Mouse (Mus musculus) CD4-positive, CD25-positive, alpha-beta regulatory T cell, adult 2 months (primary cell): Measurements from ENCODE around the gene Fst.

Source experiments
- DNase-seq: peaks from one replicate; pipeline ENCODE4 v3.0.0-alpha.2; 2012; ENCODE audit warnings: low read depth, low spot score

Fst gene

DNA sequence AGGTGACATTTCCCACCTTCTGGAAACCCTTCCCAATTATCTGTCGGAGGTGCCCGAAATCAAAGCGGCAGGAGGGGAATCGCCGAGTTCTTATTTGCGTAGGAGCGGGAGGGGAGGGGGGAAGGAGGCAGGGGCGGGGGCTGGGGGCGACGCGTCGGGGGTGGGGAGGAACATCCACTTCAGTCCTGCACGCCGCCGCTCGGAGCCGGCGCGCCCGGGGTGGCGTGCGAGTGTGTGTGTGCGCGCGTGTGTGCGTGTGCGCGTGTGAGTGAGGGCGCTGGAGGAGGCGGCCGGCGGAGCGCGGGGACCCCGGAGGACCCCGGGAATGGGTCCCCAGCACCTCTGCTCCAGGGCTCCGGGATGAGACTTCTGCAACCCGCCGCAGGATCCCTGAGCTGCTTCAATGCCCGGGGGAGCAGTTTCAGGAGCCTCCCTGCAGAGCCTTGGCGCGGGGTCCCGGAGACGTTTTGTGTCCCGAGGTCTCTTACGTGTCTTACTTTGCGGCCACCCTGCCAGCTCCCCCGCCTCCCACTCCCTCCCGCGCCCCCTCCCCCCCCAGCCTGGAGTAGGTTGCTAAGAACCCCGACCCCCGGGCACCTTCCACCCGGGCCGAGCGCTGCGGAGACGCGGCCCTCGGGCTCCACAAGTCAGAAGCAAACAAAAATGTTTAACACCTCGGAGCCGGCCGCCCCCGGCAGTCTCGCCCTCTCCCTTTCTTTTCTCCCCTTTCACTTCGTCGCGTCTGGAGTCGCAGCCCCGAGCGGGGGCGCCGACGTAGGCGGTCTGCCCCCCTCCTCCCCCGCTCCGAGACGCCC is at the start of gene Fst:
Gene Fst (minus strand): TSS at position 66 of the 815 bp plus-strand sequence.
- peak; percentile 36 for DNase-seq

DNA sequence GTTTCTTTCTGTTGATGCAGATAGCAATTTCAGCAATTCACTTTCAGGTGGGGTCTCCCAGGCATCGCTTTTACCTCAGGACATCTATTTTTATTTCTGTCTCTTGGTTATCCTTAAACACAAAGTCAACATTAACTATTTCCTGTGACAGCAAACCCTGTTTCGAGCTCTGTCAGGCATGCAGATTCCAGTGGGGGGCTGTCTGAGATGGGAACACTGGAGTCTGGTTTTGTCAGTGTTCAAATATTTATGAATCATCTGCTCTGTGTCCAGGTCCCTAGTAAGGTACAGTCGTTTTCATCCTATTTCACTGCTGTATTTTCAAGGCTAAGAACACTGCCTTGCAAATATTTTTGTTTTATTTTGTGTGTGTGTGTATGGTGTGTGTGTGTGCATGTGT is 35.1 kb upstream of the Fst start:
- no peak for DNase-seq

DNA sequence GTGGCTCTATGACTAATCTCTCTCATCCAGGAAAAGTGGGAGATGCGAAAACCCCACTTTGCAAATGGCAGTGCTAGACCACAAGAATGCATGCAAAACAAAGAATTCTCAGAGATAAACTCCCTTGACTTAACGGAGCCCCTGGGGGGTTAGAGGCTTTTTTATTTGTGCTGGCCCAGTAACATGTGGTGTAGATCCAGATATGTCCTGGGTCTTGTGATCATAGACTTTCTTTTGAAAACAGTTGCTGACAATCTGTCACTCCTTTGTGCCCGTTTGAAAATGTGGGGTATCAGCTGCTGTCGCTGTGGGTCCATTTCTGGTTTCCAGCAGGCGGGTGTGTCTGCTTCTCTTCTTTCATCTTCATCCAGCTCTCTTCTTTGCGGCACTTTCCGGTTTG is 29.4 kb upstream of the Fst start:
- DNase-seq: no peak

DNA sequence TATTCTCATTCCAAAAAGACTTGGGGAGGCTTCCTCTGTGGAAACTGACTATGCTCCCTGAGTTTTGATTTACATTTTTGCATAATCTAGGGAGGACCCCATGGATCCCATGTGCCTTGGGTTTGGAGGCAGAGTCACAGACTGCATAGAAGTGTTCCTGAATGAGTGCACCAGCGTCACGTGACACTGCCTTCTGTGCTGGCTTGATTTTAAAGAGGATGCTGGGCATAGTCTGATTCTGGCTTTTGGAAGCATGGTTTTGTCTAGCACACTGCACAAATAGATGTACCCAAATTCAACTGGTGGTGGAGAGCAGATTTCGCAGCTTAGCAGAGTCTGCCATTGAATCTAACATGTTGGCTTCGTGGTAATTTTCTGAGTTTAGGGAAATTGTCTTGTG is 19.6 kb upstream of the Fst start:
- DNase-seq: no peak

DNA sequence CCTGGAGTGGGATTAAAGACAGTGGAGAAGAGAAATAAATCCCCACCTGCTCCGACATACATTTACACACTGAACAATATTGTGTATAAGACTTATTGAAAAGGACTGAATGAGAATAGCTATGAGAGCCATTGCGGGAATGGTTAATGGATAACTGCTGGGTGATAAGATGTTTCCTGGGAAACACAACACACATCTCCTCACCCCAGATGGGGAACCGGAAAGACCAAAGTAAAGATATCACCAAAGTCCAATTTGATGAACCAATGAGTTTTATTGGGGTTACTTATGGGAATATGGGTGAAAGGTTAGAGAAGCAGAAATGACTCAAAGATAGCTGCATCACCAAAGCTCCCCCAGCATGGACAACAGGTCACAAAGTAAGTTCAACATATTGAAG is 11.2 kb upstream of the Fst start:
- no peak for DNase-seq

DNA sequence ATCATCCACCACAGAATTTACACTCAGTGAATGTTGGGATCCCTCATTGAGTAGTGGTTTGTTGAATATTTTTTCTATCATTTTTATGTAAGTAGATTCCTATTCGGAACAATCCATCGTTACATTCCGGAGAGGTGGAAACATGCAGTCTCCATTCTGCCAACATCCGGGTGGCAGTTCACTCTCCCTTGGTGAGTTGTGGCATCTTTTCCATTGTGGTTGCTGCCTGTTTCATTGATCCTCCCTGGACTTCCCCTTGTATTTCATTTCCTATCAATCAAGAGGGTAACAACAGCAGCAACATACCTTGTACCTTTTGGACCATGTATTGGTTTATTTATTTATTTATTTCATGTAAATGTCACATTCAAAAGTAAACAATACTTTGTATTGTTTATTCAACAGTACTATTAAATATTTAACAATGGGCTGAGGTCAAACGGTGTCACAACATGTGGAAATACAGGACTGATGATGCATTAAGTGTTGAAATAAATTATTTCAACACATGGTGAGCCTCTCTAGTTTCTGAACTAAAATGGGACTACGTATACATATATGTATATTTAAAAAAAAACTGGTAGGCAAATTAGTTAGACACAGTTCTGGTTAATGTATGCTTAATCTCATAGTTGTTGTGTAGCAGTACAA is 7.6 kb upstream of the Fst start:
- no peak for DNase-seq

DNA sequence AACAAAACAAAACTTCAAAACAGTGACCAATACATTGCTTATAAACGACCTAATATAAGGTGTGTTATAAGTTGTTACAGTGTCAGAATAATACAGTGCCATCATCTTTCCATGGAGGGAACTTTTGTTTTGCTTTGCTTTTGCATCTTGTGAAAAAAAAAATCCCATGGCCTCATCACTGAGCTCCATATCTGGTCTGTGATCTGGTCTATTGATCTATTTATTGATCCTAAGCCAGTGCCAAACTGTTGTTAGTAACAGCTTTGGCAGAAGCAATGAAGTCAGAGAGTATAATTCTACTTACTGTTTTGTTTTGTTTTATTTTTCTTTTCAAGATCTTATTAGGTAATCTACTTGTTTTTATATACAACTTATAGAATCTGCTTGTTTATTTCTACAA is 6.6 kb upstream of the Fst start:
- no peak for DNase-seq

DNA sequence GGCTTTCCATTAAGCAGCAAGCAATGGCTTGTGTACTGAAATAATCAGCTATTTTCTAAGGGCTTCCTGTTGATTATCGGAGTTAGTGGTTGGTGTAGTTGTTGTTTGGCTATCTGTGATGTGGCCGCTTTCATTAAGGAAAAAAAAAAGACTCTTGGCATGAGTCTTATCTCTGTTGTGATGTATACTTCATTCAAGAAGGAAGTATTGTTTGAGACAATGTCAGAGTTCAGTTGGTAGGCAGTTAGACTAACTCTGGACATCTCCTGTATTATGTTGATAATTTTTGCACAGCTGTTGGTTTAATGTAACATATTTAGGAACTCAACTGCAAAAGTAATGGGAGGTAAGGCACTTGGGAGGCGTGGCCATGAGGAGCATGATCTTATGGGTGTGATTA is 6.1 kb upstream of the Fst start:
- no peak for DNase-seq

DNA sequence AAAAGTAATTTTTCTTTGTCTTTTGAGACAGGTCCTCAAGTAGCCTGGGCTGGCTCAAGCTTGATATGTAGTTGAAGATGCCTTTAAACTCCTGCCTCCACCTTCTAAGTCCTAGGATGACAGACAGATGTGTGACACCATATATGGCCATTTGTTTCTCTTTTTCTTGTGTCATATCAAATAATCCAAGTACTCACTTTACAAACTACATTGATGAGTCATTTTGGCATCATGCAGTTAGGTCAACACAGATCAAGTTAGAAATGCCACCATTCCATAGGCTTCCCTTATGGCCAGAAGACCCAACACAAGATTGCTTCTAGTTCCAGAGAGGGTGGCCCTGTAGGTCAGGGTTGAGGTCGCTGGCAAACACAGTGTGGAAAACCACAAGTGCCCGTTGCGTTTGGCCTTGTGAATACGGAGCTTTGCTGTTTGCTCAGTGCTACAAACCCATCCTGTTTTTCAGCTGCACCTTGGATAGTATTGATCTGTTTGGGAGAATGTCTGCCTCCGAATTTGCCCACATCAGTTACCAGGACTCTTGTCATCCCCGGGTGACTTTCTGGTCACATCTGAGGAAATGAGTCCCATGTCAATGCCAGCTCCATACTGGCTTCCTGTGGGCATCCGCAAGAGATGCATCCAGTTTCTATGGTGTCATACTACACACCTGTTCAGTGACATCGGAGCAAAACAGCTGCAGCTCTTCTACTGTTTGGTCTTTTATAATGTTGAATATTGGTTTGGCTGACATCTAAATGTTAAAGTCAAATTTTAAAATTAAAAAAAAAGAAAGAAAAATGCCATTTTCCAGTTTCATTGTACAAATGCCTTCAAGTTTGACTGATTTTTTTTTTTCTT is 4.0 kb upstream of the Fst start:
- DNase-seq: no peak

DNA sequence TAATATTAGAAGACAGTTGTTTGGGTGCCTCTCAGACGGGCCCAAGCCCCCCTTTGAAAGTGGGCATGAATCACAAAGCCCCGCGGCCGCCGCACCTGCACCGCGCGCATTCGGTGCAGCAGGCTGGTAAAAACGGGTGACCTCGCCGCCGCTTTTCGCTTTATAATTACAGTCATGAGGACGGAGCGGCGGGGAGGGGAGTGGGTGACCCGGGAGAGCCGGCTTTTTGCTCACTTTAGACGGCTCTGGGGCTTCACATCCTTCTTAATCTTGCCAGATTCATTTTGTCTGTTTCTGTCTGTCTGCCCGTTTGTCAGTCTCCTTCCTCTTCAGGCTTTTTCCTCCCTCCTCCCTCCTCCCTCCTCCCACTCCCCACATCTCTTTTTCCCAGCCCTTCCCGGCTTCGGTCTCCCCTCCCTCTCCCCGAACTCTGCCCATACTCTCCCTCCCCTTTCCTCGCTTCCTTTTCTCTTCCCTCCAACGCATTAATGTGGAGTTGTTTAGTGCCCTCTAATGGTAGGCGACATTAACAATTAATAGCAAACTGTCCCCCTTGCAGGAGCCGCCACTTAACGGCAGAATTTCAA is 1.6 kb upstream of the Fst start:
- DNase-seq: peak; percentile 57

DNA sequence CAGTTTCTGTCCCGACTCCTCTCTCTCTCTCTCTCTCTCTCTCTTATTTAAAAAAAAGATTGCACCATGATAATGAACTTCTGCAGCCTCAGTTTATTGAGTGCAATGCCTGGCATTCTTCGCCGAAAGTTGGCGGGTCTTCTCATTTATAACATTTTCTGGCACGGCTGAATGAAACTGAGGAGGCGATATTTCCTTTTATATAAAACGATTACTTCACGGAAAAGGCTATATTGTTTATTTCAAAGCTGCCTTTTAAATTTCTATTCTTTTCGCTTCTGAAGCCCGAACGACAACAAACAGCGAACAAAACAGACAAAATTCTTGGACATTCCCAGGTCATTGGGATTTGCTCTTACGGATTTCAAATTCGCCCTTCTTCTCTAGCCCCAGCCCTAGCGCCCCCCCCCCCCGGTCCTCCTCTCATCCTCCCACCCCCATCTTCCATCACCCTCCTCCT is 980 bp upstream of the Fst start:
- no peak for DNase-seq

DNA sequence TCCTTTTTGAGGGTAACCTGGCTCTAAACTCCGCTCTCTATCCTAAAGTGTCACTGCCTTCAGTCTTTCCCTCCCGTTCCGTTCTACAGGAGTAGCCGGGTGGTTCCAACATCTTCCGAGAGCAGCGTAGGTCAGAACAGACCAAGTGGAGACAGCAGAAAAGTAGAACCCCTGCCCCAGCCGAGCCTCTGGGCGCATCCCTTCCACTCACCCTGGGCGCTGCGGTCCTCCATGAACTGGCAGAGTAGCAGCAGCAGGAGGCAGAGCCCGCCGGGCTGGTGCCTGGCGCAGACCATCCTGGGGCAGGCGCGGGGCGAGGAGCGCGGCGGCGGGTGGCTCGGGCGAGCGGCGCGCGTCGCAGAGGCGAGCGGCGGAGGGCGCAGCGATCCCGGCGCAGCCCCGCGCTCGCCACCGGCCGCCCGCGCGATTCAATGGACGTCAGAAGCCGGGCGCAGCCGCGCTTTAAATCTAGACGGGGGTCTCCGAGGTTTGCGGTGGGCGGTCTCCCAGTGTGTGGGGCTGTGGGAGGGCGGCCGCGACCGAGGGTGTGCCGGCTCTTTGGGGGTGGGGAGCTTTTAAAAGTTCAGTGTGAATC is 363 bp downstream of the Fst start:
- peak; percentile 40 for DNase-seq

DNA sequence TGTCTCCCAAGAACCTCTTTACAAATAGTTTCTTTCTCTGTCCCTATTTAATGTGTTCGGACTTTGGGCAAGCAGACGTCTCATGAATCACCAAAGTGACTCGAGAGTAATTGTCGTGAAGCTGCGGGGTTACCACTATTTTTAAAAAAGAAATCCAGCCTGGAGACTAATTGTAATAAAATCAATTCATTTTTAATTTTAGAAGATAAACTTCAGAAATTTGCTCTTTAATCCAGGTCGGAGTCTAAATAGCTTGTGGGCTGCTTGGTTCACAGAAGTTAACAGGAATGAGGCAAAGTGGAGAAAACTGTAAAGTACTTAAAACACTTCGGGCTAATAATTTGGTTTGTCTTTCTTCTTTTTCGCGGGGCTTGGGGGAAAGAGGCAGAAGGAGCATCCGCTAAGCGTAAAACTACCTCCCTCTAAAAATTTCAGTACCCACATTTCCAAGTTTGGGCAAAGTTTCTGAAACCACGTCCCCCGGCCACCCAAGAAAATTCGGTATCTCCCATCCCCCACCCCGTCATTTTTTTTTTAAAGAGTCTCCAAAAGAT is 1.1 kb downstream of the Fst start:
- DNase-seq: no peak

DNA sequence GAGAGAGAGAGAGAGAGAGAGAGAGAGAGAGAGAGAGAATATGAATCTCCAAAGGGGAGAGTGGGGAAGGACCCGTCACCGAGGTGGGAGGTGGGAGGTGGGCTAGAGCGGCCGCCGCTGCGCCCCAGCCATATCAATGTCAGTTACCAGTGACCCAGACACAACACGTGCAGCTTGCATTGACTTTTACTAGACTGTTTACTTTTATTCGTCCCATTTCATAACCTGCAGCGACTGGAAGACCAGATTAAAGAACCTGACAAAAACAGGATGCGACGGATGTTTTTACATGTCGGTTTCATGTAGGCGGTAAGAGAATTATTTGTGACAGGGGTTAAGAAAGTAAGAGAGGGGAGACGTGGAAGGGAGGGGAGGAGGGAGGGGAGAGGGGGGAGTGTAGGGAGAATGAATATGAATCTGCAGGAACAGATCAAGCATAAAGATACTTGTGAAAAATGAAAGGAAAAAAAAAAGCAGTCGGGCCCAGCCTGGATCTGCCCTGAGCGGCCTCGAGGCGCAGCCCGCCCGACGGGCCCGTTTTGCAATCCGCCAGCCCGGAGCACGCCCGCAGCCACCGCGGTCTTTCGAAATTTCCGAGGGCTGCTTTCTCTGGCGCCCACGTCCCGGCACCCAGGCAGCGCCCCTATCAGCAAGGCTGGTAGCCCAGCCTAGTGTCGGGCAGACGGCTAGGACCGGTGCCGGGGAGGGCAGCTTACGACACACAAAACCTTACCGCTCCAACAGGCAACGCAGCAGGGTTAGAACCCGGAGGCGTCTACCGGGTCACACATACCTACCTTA is 1.8 kb downstream of the Fst start:
- peak; percentile 42 for DNase-seq

DNA sequence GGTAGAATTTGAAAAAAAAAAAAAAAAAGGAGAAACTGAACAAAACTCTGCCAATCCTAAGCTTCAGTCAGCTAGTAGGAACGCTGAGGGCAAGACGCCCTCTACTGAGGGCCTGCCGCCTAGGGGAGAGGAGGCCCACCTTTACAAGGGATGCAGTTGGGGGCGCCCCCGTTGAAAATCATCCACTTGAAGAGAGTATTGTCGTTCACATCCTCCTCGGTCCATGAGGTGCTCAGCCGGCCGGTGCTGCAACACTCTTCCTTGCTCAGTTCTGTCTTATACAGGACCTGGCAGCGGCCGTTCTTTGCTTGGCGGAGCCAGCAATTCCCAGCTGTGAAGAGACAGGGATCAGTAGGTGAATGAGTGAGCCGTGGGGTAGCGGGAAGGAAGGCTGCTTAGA is 2.5 kb downstream of the Fst start:
- DNase-seq: peak; percentile 8

DNA sequence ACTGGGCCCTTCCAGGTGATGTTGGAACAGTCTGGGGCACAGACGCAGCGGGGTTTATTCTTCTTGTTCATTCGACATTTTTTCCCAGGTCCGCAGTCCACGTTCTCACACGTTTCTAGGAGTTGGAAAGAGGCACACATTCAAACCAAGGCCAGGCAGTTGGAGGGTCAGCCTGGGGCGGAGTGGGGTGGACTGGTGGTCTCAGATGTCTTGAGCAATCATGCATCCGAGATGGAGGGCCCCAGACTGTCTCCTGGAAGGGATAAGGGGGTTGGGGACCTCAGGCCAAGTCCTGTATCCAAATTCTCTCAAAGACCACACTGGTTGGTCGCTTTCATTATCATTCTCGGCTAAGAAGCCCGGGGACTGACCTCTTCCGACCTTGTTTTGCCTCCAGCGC is 3.0 kb downstream of the Fst start:
- DNase-seq: no peak

DNA sequence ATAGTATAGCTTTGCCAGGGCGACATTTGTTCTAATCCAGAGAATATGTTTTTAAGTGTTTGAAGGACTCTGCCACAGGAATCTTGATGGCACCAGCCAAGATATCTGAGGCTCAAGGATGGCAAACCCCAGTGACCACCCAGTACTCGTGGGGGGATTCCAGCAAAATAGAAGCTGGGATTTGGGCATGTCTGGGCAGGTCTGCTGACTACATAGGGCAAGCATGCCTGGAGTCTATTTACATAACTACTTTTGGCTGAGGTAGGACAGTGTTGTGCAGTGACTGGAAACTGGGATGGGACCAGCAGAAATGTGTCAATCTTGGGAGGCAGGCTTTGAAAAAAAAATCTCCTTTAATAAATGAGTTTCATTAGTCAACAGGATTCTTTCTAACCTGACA is 11.5 kb downstream of the Fst start:
- no peak for DNase-seq

DNA sequence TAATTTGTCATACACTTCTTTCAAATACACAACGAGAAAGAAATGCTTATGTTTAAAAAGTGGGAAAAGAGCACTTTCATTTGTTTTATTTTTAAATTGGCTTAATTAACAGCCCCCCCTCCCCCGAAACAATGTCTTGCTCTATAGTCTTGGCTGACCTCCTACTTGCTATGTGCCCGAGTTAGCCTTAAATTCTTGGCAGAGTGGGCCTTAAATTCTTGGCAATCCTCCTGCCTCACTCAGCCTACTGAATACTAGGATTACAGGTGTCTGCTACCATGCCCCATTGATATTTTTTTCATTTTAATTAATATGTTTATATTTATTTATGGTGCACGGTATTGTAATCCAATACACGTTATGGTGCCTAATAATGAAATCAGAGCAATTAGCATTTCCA is 26.3 kb downstream of the Fst start:
- DNase-seq: no peak

DNA sequence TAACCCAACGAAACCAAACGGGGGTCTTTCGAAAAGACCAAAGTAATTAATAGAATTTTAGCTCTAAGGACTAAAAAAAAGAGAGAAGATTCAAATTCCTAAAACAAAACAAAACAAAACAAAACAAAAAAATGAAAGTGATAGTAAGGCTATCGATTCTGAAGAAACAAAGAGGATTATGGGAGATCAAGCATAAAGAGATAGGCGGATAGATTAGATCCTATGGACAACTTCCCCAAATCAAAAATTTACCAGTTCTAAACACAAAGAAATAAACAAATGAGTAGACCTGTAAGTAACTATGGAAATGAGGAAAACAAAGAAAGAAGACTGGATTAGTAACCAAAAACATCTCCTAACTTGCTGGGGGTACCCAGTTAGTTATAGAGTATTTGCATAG is 33.5 kb downstream of the Fst start:
- DNase-seq: no peak

DNA sequence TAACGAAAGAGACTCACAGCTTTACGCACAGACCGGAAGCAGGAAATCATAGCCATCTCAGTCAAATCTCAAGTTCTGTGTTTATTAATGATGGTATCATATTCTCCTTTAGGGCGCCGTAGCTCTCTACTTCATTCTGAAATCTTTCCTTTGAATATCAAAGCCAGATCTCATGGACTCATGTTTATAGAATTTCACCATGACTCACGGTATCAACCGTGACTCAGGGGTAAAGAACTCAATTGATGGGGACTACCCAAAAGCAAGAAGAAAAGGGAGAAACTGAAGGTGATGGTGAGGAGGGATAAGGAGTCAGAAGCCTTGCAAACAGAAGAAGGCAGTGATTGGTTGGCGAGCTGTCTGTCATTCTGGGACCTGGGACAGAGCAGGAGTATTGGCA is 38.5 kb downstream of the Fst start:
- DNase-seq: no peak
